Mouse (Mus musculus) adipose tissue, adult 10 weeks (tissue): ENCODE results near the gene Znrd1as. TPM values are rescaled to one million over a fixed set of nuclear protein-coding genes. Genes with fewer than 3 reads are reported as not detected.

Experiments used
- polyA plus RNA-seq: library from polyadenylated mRNA; stranded (reverse); fragments of 350-450 nt; fragmentation: Illumina TruSeq; extraction: RNeasy Lipid Tissue Mini Kit (QIAGEN cat#74804); gene quantifications from one replicate; pipeline ENCODE4 v1.2.3, GENCODE M21; 2014; ENCODE audit warnings: low read depth, low replicate concordance

The Znrd1as gene
- 23.8 TPM for polyA plus RNA-seq

DNA sequence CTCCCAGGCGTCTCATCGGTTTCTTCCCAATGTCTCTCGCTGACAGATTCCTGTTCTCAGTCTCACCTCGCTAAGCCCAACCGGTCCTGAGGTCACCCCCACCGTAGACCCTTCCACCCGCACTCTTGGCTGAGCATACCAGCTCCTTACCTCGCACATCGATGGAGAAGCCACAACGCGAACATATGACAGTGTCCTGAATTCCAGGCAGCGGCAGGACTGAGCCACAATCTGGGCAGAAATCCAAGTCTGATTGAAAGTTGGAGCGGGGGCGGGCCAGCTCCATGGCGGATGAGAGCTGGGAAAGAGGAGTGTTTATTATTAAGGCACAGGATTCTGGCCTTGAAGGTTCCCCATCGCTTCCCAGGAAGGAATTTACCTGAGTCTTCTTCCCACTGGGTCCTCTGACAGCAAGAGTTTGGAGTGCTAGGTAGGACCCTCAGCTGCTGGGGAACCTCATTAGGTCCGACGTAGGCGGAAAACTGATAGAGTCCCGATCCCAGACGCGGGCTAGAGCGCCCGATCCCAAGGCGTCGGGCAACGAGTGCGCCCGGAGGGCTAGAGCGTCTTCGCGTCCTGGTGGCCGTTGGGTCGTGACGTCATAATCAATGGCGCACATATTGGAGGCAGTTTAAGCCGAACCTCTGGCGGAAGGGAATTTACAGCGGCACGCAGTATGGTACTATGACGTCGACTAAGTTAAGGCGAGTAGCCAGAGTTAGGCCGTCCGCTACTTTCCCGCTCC, at the start of gene Znrd1as, which contains the start of gene Znrd1:
Gene Znrd1as (plus strand): TSS at position 594 of the 745 bp plus-strand sequence.
Gene Znrd1 (minus strand): TSS at position 561 of the 745 bp plus-strand sequence.

GRCm38 (mm10) chr17:36942791-36943471, 15.5 kb upstream of the Znrd1as start, which contains the start of gene Rnf39:
Gene Rnf39, plus strand, starts transcription at chr17:36942918.

DNA sequence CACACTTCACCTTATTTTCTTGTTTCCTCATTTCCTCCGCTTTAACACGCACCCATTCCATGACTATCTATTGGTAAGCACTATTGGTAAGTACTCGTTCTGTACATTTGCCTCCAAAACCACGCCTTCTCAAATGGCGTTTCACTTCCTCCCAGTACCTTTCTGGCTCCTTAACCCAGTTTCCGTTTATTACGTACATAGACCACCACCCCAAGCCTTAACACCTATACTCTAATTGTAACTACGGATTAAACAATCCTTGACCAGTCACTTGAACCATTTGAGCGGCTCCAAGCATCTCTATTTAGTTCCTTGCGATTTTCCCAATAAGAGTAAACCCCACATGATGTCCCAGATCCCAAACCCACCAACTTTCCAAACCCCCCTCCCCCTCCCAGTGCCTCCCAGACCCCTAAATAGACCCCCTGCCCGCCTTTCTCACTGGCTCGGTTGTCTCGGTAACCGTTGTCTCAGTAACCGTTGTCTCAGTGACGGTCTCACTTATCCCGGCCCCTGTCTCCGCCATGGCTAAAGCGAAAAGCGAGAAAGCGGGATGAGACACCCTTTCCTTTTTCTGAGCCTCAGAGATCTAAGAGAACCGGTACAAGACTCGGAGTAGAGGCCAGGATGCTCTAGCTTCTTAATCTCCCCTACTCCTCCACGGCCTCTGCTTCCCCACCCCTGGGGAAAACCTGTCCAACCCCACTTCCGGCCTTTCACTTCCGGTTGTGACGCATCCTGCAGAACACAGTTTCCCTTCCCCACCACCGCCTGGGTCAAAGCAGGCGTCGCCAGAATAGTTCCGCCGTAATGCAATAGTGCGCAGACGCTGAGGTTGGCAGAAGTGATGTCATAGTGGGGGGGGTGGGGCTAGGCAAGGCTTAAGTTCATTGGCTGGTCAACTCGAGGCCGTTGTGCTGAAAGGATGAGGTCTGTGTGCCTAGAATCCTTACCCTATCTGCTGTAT, 7.1 kb upstream of the Znrd1as start, which contains the start of gene Ppp1r11:
Gene Ppp1r11 (minus strand): TSS at position 761 of the 967 bp plus-strand sequence.

DNA sequence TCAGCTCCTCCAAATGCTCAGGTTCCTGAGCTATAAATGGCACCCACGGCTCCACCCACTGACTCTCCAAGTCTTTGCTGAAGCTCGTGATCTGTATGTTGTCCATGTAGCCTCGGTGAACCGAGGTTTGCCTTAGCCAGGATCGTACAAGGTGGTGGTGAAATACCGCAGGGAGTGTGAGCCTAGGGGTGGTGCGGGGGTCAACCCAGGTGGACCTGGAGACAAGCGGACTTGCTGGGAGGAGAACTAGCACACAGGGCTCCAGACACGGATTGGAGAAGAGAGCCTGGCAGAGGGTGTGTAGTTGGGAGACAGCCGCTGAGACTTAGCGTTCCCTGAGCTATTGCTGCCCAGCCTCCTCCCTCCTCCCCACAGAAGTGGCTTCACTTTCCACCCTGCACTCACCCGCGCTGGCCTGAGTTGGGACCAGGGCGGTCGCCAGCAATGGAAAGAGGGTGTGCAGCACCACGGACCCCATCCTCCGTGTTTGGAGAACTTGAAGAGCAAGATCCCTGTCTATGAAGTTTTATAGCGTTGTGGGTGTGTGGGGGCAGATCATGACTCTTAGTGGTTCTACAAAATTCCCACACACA, 22.9 kb downstream of the Znrd1as start, which contains the start of gene 2410137M14Rik:
Gene 2410137M14Rik (minus strand): TSS at position 17 of the 593 bp plus-strand sequence.

DNA sequence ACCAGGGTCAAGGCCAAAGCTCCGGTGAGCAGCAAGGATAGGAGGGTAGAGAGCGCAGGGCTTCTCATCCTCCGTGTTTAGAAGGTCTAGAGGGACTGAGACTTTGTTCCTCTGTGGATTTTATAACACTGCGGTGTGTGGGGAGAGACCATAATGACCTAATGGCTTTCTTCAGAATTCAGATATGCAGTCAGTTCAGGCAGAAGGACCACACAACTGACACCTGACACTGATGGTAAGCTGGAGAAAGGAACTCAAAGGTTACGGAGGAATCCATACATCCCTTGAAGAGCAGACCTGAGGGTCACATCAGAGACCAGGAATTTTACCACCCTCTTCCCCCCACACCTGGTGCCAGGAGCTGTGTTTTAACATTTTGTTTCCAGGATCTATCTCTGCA, 31.0 kb downstream of the Znrd1as start, which contains the start of gene H2-M5:
Gene H2-M5 (minus strand): TSS at position 101 of the 400 bp plus-strand sequence.

DNA sequence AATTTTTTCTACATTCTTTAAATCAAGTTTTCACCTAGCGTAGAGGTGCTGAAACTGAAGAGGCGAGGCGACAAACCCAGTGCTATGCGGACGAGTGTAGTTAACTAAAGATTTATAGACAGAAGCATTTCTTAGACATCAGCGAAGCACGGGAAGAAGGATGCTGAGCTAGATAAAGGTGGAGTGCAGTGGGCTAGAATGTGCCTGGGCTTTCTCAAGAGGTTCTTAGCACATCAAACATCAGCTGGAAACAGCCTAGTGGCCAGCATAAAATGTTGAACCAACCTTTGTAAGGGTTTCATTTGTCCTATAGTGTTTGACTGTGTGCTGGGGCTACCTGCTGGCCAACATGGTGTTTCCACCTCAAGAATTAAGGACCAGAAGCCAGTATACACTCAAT, 42.5 kb downstream of the Znrd1as start, which contains the start of gene Zfp57:
Gene Zfp57 (plus strand): TSS at position 301 of the 400 bp plus-strand sequence.

Other genes with a start within 250 kb of the Znrd1as start
- not detected for gene H2-M10.5, start 185.7 kb upstream of the Znrd1as start, polyA plus RNA-seq
- gene H2-M10.6, start 146.4 kb upstream of the Znrd1as start, polyA plus RNA-seq: not detected
- gene Trim26, start 121.5 kb upstream of the Znrd1as start, polyA plus RNA-seq: 54.8 TPM
- not detected for gene Trim15, start 91.4 kb upstream of the Znrd1as start, polyA plus RNA-seq
- 0.35 TPM for gene Trim10, start 89.0 kb upstream of the Znrd1as start, polyA plus RNA-seq
- gene Trim40, start 68.5 kb upstream of the Znrd1as start, polyA plus RNA-seq: not detected
- 0.30 TPM for gene Trim31, start 60.5 kb upstream of the Znrd1as start, polyA plus RNA-seq
- gene Rnf39, start 15.7 kb upstream of the Znrd1as start, polyA plus RNA-seq: 0.63 TPM
- gene Ppp1r11, start 6.9 kb upstream of the Znrd1as start, polyA plus RNA-seq: 74.7 TPM
- 37.9 TPM for gene Znrd1, start within 50 bp of the Znrd1as start, polyA plus RNA-seq
- not detected for gene 2410137M14Rik, start 22.6 kb downstream of the Znrd1as start, polyA plus RNA-seq
- gene H2-M5, start 30.9 kb downstream of the Znrd1as start, polyA plus RNA-seq: 0.11 TPM
- 7.2 TPM for gene Zfp57, start 42.6 kb downstream of the Znrd1as start, polyA plus RNA-seq
- gene Mog, start 64.8 kb downstream of the Znrd1as start, polyA plus RNA-seq: not detected
- gene Gabbr1, start 87.4 kb downstream of the Znrd1as start, polyA plus RNA-seq: 23.9 TPM
- gene Olfr90, start 129.9 kb downstream of the Znrd1as start, polyA plus RNA-seq: not detected
- gene Olfr91, start 139.7 kb downstream of the Znrd1as start, polyA plus RNA-seq: not detected
- not detected for gene Olfr92, start 161.5 kb downstream of the Znrd1as start, polyA plus RNA-seq
- gene Olfr93, start 202.9 kb downstream of the Znrd1as start, polyA plus RNA-seq: not detected
- 3.3 TPM for gene Ubd, start 235.3 kb downstream of the Znrd1as start, polyA plus RNA-seq
- not detected for gene Olfr94, start 242.4 kb downstream of the Znrd1as start, polyA plus RNA-seq